18 mouse cellular contexts compared by ENCODE assay signal in the genomic region with DNA sequence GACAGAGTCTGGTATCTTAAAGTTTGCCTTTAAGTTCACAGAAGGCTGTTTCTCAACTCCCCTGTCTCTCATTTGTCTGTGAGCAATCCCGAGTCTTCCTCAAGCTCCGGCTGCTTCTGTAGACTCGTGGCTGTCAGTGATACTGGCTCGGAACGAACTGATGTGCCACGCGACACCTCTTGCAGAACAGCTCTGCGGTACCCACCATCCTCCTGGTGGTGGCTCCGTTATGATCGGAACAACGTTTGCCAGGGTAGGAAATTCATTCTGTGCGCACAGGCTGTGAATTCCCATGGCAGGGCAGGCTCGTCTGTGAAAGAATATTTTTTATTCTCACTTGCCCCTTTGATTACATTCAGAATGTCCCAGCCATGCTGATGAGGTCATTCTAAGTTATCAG.
DNase-seq lines count a peak whose midpoint lies in the region; ATAC-seq lines count a peak whose summit lies in the region.
"Had no signal": no experiment of that assay in that cellular context is flagged by ENCODE, and none has a peak within 500 bp of the region (broad histone marks: within the 10 kb centered on the region; RNA-seq: fewer than 3 reads in every experiment).

No protein-coding gene starts in this region.

- H3K27me3 ChIP-seq in midbrain, embryonic 16.5 days (ENCODE audit: control insufficient read depth, insufficient read depth, low read depth, low read length): no peaks in the 10 kb centered on the region
- H3K27me3 ChIP-seq in midbrain, embryonic 15.5 days (replicated peaks): no peaks in the 10 kb centered on the region
- no peaks in the 10 kb centered on the region for H3K27me3 ChIP-seq in kidney, embryonic 14.5 days (ENCODE audit: control insufficient read depth, insufficient read depth, low read length)

- no peak overlapping the region for H3K9ac ChIP-seq in midbrain, embryonic 16.5 days (ENCODE audit: low read depth, low read length)
- H3K9ac ChIP-seq in midbrain, embryonic 15.5 days: no peak overlapping the region
- no peak overlapping the region for H3K9ac ChIP-seq in kidney, embryonic 14.5 days (ENCODE audit: low read depth, low read length)
- H3K9ac ChIP-seq: hindbrain, embryonic 14.5 days; midbrain, embryonic 12.5 days had no signal

- no peak overlapping the region for H3K27ac ChIP-seq in midbrain, embryonic 16.5 days (ENCODE audit: low read length)
- H3K27ac ChIP-seq in midbrain, embryonic 15.5 days: no peak overlapping the region
- no peak overlapping the region for H3K27ac ChIP-seq in kidney, embryonic 14.5 days (ENCODE audit: low read depth, low read length)
- H3K27ac ChIP-seq: heart, embryonic 10.5 days; hindbrain, embryonic 14.5 days; kidney, postnatal 0 days; midbrain, embryonic 12.5 days had no signal

- H3K4me2 ChIP-seq in midbrain, embryonic 16.5 days (ENCODE audit: low read length): peak overlapping the region; percentile 23; the same call in 1 of the 2 replicates
- H3K4me2 ChIP-seq in midbrain, embryonic 15.5 days: no peak overlapping the region
- H3K4me2 ChIP-seq in kidney, embryonic 14.5 days (replicated peaks; ENCODE audit: low read depth, low read length): no peak overlapping the region
- H3K4me2 ChIP-seq: hindbrain, embryonic 14.5 days; midbrain, embryonic 12.5 days had no signal

- H3K9me3 ChIP-seq in midbrain, embryonic 16.5 days (replicated peaks; ENCODE audit: control insufficient read depth, low read length, poor library complexity, severe bottlenecking): no peaks in the 10 kb centered on the region
- H3K9me3 ChIP-seq in midbrain, embryonic 15.5 days: no peaks in the 10 kb centered on the region
- no peaks in the 10 kb centered on the region for H3K9me3 ChIP-seq in kidney, embryonic 14.5 days (ENCODE audit: control insufficient read depth, low read length)
- H3K9me3 ChIP-seq: heart, embryonic 10.5 days; midbrain, embryonic 12.5 days had no signal

- H3K36me3 ChIP-seq in midbrain, embryonic 16.5 days (ENCODE audit: control insufficient read depth, insufficient read depth, low read length): no peaks in the 10 kb centered on the region
- H3K36me3 ChIP-seq in midbrain, embryonic 15.5 days (replicated peaks): no peaks in the 10 kb centered on the region
- H3K36me3 ChIP-seq in kidney, embryonic 14.5 days (ENCODE audit: control insufficient read depth, insufficient read depth, low read length): no peaks in the 10 kb centered on the region
- H3K36me3 ChIP-seq: heart, embryonic 10.5 days; midbrain, embryonic 12.5 days had no signal

- ATAC-seq in cerebellum, adult (ENCODE audit: insufficient number of reproducible peaks, low FRiP score, low TSS enrichment): no peak
- ATAC-seq in midbrain, embryonic 16.5 days: no peak
- no peak for ATAC-seq in midbrain, embryonic 15.5 days (replicated peaks)
- no peak for ATAC-seq in kidney, embryonic 14.5 days (ENCODE audit: low FRiP score, low TSS enrichment)
- ATAC-seq: forebrain, embryonic 16.5 days; lung, postnatal 0 days had no signal

- WGBS in midbrain, embryonic 16.5 days: 62% methylated on average over 13 of the region's 13 CpGs
- 70% methylated on average over 13 of the region's 13 CpGs for WGBS in midbrain, embryonic 15.5 days
- WGBS in kidney, embryonic 14.5 days: 77% methylated on average over 13 of the region's 13 CpGs

- no peak overlapping the region for H3K4me3 ChIP-seq in midbrain, embryonic 16.5 days (ENCODE audit: low read depth, low read length)
- H3K4me3 ChIP-seq in midbrain, embryonic 15.5 days: no peak overlapping the region
- H3K4me3 ChIP-seq in kidney, embryonic 14.5 days (ENCODE audit: low read length): no peak overlapping the region
- H3K4me3 ChIP-seq: heart, embryonic 10.5 days; midbrain, embryonic 12.5 days had no signal

- intact Hi-C loops in left cerebral cortex, postnatal 14 days (cut with DNase I): no loop called here

- H3K4me1 ChIP-seq in midbrain, embryonic 16.5 days (ENCODE audit: control insufficient read depth, insufficient read depth, low read length): no peaks in the 10 kb centered on the region
- no peaks in the 10 kb centered on the region for H3K4me1 ChIP-seq in midbrain, embryonic 15.5 days
- no peaks in the 10 kb centered on the region for H3K4me1 ChIP-seq in kidney, embryonic 14.5 days (ENCODE audit: control insufficient read depth, insufficient read depth, low read length)

- DNase-seq in cerebellum, postnatal 10 days: peak; percentile 27 to 32
- DNase-seq in left cerebral cortex, postnatal 14 days (ENCODE audit: low spot score in 2 of 2): peak; percentile 65 to 74
- DNase-seq in retina, postnatal 1 day: no peak
- DNase-seq in spleen, postnatal 14 days (ENCODE audit: low spot score in 2 of 2): no peak
- DNase-seq: adrenal gland, postnatal 14 days; liver; spleen, adult 18-20 months; thymus, adult 2 months had no signal

Comparison
In these comparisons a context has a peak if more than half of its experiments do, and no peak if none do; other contexts are left out.
1. DNase-seq: peak in cerebellum, postnatal 10 days (2 of 2) and left cerebral cortex, postnatal 14 days (2 of 2); none in retina, postnatal 1 day (single experiment) and spleen, postnatal 14 days (0 of 2).